Mouse (Mus musculus): Measurements from ENCODE around the gene Snapc4. TPM values are rescaled to one million over a fixed set of nuclear protein-coding genes. Genes with fewer than 3 reads are reported as not detected.
A peak's percentile ranks its signal among the peaks of the same experiment; 100 is the strongest.
"Not testable (repeated sequence)": the region's sequence is repeated elsewhere in the genome, so short reads cannot be mapped to it uniquely, and the experiment has no call there.

The Snapc4 gene
- polyA plus RNA-seq, 1 experiment from 2014 or later, result 14.8 TPM

DNA sequence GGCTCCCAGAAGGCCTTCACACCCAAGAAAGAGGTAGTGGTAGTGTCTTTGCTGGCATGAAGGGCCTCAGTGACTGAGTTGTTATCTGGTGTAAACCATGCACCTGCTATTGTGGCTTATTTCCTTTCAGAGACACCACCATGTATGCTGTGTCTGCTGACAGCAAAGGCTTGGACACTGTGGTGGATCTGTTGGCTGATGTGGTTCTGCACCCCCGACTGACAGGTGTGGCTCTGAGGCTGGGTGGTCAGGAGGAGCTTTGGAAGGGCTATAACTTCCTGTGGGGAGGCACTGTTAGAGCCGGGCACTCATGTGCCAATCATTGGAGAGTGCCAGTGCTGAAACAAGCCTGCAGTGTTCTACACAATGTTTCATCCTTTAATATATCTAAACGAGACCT is 10.5 kb upstream of the Snapc4 start:
- Histone ChIP-seq H3K9me3 (replicated peaks; ENCODE audit: control insufficient read depth, low read length) (no peaks in the 10 kb centered on the region), H3K4me2 (ENCODE audit: low read depth, low read length) (no peak overlapping the region), H3K27me3 (ENCODE audit: control insufficient read depth, insufficient read depth, low read length) (no peaks in the 10 kb centered on the region), H3K27ac (ENCODE audit: low read length) (no peak overlapping the region), H3K9ac (ENCODE audit: low read length) (no peak overlapping the region), H3K36me3 (ENCODE audit: control insufficient read depth, insufficient read depth) (peaks cover 54% of the 10 kb centered on the region), H3K4me3 (ENCODE audit: low read length) (no peak overlapping the region), H3K4me1 (ENCODE audit: control insufficient read depth, insufficient read depth, low read length) (peaks cover 11% of the 10 kb centered on the region)
- WGBS, result 83% methylated on average over 3 of the region's 3 CpGs
- no peak for ATAC-seq (replicated peaks; ENCODE audit: extremely low read depth, insufficient read depth, low FRiP score)

DNA sequence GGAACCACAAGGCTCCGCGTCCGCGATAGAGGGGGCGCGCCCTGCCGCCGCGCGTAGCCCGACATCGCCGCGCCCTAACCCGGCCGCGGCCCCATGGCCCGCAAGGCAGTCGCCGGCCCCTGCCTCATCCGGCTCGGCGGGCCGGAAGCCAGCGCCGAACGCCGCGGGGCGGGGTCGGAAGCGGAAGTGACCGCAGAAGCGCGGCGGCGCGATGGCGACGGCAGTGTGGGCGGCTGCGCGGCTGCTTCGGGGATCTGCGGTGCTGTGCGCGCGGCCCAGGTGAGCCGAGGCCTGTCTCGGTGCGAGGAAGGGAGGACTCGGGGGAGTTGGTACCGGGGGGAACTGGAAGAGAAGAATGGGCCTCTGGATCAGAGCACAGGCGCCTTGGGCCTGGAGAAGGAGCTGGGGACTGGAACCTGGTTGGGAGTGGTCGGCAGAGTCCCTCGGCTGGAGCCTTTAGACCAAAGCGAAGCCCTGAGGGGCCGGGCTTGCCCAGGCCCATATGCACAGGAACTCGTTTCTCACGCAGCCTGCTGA is 8.8 kb upstream of the Snapc4 start, which contains the start of the genes Entr1 and Pmpca:
Gene Entr1, minus strand, starts transcription at position 163 of the 537 bp plus-strand sequence.
Gene Pmpca, plus strand, starts transcription at position 186 of the 537 bp plus-strand sequence.
- Histone ChIP-seq H3K4me3 (ENCODE audit: low read length) (peak within 1 kb of the TSS; percentile 92), H3K9me3 (replicated peaks; ENCODE audit: control insufficient read depth, low read length) (no peaks in the 10 kb centered on the region), H3K36me3 (ENCODE audit: control insufficient read depth, insufficient read depth) (peaks cover 52% of the 10 kb centered on the region), H3K27ac (ENCODE audit: low read length) (peak within 1 kb of the TSS; percentile 43; the same call in 1 of the 2 replicates), H3K4me2 (ENCODE audit: low read depth, low read length) (peak within 1 kb of the TSS; percentile 94), H3K27me3 (ENCODE audit: control insufficient read depth, insufficient read depth, low read length) (no peaks in the 10 kb centered on the region), H3K9ac (ENCODE audit: low read length) (peak within 1 kb of the TSS; percentile 90), H3K4me1 (ENCODE audit: control insufficient read depth, insufficient read depth, low read length) (peaks cover 11% of the 10 kb centered on the region)
- under 1% methylated on average over 60 of the region's 60 CpGs for WGBS
- peak; percentile 87 for ATAC-seq (replicated peaks; ENCODE audit: extremely low read depth, insufficient read depth, low FRiP score)

DNA sequence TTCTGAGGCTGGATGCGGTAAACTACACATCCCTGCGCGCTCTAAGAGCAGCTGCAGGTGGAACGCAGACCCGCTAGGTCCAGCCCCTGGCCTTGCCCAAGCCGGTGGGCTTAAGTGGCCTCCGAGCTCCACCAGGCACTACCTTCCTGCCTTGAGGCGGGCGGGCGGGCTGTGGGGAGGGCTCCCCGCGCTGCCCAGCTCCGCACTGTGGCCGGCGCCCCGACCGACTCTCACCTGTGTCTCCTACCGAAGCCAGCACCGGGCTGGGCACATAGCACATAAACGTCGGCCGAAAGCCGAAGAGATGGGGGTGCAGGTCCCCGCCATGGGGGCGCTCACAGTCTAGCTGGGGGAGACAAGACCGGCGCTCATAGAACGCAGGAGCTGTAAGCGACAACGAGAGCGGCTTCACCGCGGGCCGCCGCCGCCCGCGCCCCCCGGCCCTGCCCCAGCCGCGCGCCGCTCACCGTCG is 8.3 kb upstream of the Snapc4 start:
- Histone ChIP-seq H3K9me3 (replicated peaks; ENCODE audit: control insufficient read depth, low read length) (no peaks in the 10 kb centered on the region), H3K9ac (ENCODE audit: low read length) (peak overlapping the region; percentile 90), H3K4me1 (ENCODE audit: control insufficient read depth, insufficient read depth, low read length) (peaks cover 11% of the 10 kb centered on the region), H3K27me3 (ENCODE audit: control insufficient read depth, insufficient read depth, low read length) (no peaks in the 10 kb centered on the region), H3K27ac (ENCODE audit: low read length) (peak overlapping the region; percentile 41; the same call in 1 of the 2 replicates), H3K4me3 (ENCODE audit: low read length) (peak overlapping the region; percentile 92), H3K4me2 (ENCODE audit: low read depth, low read length) (peak overlapping the region; percentile 94), H3K36me3 (ENCODE audit: control insufficient read depth, insufficient read depth) (peaks cover 53% of the 10 kb centered on the region)
- ATAC-seq (replicated peaks; ENCODE audit: extremely low read depth, insufficient read depth, low FRiP score), result peak; percentile 39
- under 1% methylated on average over 45 of the region's 45 CpGs for WGBS

DNA sequence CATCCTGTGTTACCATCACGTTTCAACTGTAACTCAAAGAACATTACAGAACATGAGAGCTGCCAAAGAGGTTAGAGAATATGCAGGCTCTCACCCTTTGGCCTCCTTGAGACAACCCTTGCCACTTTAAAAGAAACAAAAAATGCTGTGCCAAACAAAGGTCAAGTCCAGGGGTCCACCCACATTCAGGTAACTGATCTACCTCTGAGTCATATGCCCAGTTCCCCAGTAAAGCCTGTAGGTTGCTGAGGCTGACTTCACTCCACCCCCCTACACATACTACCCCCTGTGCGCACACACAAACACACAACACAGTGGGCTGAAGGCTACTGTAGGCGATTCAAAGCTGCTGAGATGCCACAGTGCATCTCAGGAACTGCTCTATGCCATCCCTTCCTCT is 7.3 kb upstream of the Snapc4 start:
- 85% methylated on average over 3 of the region's 3 CpGs for WGBS
- ATAC-seq (replicated peaks; ENCODE audit: extremely low read depth, insufficient read depth, low FRiP score), result no peak
- no peak overlapping the region for H3K27ac ChIP-seq (ENCODE audit: low read length)
- no peaks in the 10 kb centered on the region for H3K27me3 ChIP-seq (ENCODE audit: control insufficient read depth, insufficient read depth, low read length)
- peak overlapping the region; percentile 94 for H3K4me2 ChIP-seq (ENCODE audit: low read depth, low read length)
- H3K36me3 ChIP-seq (ENCODE audit: control insufficient read depth, insufficient read depth), result peaks cover 52% of the 10 kb centered on the region
- no peak overlapping the region for H3K9ac ChIP-seq (ENCODE audit: low read length)
- no peaks in the 10 kb centered on the region for H3K9me3 ChIP-seq (replicated peaks; ENCODE audit: control insufficient read depth, low read length)
- H3K4me3 ChIP-seq (ENCODE audit: low read length), result peak overlapping the region; percentile 92; the same call in 1 of the 2 replicates
- peaks cover 11% of the 10 kb centered on the region for H3K4me1 ChIP-seq (ENCODE audit: control insufficient read depth, insufficient read depth, low read length)

DNA sequence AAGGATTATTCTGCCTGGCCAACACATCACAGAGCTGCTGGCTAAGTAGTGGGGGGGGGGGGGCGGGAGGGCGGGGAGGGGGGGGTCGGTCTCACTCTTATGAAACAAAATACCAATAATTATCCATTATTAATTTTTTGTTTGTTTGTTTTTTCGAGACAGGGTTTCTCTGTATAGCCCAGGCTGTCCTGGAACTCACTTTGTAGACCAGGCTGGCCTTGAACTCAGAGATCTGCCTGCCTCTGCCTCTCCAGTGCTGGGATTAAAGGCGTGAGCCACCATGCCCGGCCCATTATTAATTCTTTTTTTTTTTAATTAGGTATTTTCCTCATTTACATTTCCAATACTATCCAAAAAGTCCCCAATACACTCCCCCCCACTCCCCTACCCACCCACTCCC is 418 bp upstream of the Snapc4 start:
- peak overlapping the region; percentile 87 for H3K4me3 ChIP-seq (ENCODE audit: low read length)
- not testable (repeated sequence) for H3K27me3 ChIP-seq (ENCODE audit: control insufficient read depth, insufficient read depth, low read length); H3K4me1 ChIP-seq (ENCODE audit: control insufficient read depth, insufficient read depth, low read length); H3K9me3 ChIP-seq (replicated peaks; ENCODE audit: control insufficient read depth, low read length); H3K27ac ChIP-seq (ENCODE audit: low read length); ATAC-seq (replicated peaks; ENCODE audit: extremely low read depth, insufficient read depth, low FRiP score)
- peaks cover 52% of the 10 kb centered on the region for H3K36me3 ChIP-seq (ENCODE audit: control insufficient read depth, insufficient read depth)
- peak overlapping the region; percentile 86 for H3K4me2 ChIP-seq (ENCODE audit: low read depth, low read length)
- 27% methylated on average over 6 of the region's 6 CpGs for WGBS
- H3K9ac ChIP-seq (ENCODE audit: low read length), result peak overlapping the region; percentile 87

DNA sequence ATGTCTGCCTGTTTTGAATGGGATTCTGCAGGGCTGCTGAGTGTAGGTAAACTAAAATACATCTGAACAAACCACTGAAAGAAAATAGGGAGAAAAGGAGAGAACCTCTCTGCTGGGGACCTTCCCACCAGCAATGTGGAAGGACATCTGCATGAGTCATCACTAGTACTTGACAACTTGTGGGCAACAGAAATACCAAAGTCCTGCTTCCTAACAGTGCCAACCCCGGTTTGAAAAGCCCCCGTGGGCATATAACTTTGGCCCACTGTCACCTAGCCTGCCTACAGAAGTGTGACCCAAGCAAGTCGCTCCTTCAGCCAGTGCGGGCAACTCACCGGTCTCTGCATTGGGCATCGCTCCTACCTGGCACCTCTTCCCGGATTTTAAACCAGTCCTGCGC is 8.1 kb downstream of the Snapc4 start:
- Histone ChIP-seq H3K4me2 (ENCODE audit: low read depth, low read length) (no peak overlapping the region), H3K4me3 (ENCODE audit: low read length) (no peak overlapping the region), H3K9me3 (replicated peaks; ENCODE audit: control insufficient read depth, low read length) (no peaks in the 10 kb centered on the region), H3K27me3 (ENCODE audit: control insufficient read depth, insufficient read depth, low read length) (no peaks in the 10 kb centered on the region), H3K4me1 (ENCODE audit: control insufficient read depth, insufficient read depth, low read length) (no peaks in the 10 kb centered on the region), H3K36me3 (ENCODE audit: control insufficient read depth, insufficient read depth) (peaks cover 79% of the 10 kb centered on the region), H3K27ac (ENCODE audit: low read length) (no peak overlapping the region), H3K9ac (ENCODE audit: low read length) (no peak overlapping the region)
- ATAC-seq (replicated peaks; ENCODE audit: extremely low read depth, insufficient read depth, low FRiP score), result no peak
- 94% methylated on average over 8 of the region's 8 CpGs for WGBS

DNA sequence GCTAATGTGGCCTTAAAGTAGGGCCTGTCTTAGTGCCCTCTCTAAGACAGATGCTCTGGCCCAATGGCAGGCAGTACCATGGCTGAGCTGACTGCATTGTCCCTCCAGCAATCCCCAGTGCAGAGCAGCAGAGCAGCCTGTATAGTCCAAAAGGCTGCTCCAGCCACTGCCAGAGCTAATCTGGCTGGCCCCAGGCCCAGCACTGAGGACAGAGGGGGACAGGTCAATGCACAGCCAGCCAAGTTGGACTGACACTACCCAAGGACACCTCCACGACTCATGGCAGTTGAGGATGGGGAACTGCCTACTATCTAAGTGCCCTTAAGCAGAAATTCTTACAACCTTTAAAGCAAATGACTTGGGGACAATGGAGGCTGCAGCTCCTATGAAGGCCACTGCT is 11.9 kb downstream of the Snapc4 start:
- no peak overlapping the region for H3K4me2 ChIP-seq (ENCODE audit: low read depth, low read length)

DNA sequence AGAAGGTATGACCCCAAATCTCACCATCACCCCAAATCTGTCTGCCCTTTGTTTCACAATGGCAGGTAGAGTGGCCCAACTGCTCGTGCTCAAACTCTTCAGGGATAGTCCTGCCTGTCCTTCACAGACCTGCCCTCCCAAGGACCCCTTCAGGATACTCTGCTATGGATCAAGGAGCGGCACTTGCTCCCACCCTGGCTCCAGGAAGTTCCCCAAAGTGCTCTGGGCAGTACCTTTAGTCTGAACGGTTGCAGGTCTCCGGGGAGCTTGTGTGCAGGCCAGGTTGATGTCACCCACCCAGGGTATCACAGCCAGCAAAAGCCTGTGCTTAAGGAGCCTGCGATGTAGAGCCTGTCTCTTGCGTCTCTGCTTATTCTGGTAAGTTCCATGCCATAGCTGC is 12.5 kb downstream of the Snapc4 start:
- WGBS, result 88% methylated on average over 6 of the region's 6 CpGs

More for the DNA sequence above, 11.9 kb downstream of the Snapc4 start:
- WGBS, result 60% methylated on average over 1 of the region's 1 CpGs
- Histone ChIP-seq H3K9ac (ENCODE audit: low read length) (no peak overlapping the region), H3K4me3 (ENCODE audit: low read length) (no peak overlapping the region), H3K4me1 (ENCODE audit: control insufficient read depth, insufficient read depth, low read length) (peaks cover 13% of the 10 kb centered on the region), H3K27me3 (ENCODE audit: control insufficient read depth, insufficient read depth, low read length) (no peaks in the 10 kb centered on the region), H3K27ac (ENCODE audit: low read length) (no peak overlapping the region), H3K36me3 (ENCODE audit: control insufficient read depth, insufficient read depth) (peaks cover 65% of the 10 kb centered on the region), H3K9me3 (replicated peaks; ENCODE audit: control insufficient read depth, low read length) (no peaks in the 10 kb centered on the region)
- ATAC-seq (replicated peaks; ENCODE audit: extremely low read depth, insufficient read depth, low FRiP score), result no peak

DNA sequence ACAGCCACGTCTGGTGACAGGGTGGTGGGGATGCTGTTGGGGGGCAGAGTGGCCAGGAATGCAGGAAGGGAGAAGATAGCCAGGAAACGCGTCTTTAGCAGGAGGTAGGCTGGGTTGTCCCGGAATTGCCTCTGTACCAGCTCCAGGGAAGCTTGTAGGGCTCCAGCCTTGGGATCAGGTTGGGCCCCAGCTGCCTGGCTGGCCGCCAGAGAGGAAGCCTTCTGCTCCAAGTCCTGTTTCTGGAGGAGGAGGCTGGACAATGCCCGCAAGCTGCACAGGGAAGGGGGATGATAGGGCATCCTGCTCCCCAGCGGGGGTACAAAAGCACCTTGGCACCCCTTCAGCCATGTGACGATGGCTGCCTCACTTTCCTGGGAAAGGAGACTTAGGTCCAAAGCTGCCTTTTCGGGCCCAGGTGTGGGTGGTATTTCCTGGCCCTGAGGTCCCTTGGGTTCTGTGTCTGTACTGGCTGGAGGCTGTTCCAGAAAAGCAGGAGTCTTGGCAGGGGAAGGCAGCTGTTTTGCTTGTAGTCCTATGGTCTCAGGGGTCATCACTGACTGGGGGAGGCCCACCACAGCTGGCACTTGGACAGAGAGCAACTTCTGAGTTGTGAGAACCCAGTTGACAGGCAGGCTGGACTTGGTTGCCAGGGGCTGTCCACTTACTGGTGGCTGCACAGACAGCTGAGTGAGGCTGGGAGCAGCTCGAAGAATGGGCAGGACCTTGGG is 15.6 kb downstream of the Snapc4 start:
- H3K27me3 ChIP-seq (ENCODE audit: control insufficient read depth, insufficient read depth, low read length), result no peaks in the 10 kb centered on the region
- H3K36me3 ChIP-seq (ENCODE audit: control insufficient read depth, insufficient read depth), result peaks cover 33% of the 10 kb centered on the region
- peak; percentile 60; the same call in 1 of the 2 replicates for ATAC-seq (replicated peaks; ENCODE audit: extremely low read depth, insufficient read depth, low FRiP score)
- H3K9me3 ChIP-seq (replicated peaks; ENCODE audit: control insufficient read depth, low read length), result no peaks in the 10 kb centered on the region
- 0 out of 2 replicates have a peak overlapping the region, but pooled peaks have one; percentile 24 for H3K9ac ChIP-seq (ENCODE audit: low read length)
- peaks cover 14% of the 10 kb centered on the region for H3K4me1 ChIP-seq (ENCODE audit: control insufficient read depth, insufficient read depth, low read length)
- 42% methylated on average over 10 of the region's 10 CpGs for WGBS
- no peak overlapping the region for H3K4me2 ChIP-seq (ENCODE audit: low read depth, low read length)
- H3K27ac ChIP-seq (ENCODE audit: low read length), result peak overlapping the region; percentile 58
- no peak overlapping the region for H3K4me3 ChIP-seq (ENCODE audit: low read length)

More for the DNA sequence above, 12.5 kb downstream of the Snapc4 start:
- Histone ChIP-seq H3K27ac (ENCODE audit: low read length) (no peak overlapping the region), H3K4me3 (ENCODE audit: low read length) (no peak overlapping the region), H3K4me2 (ENCODE audit: low read depth, low read length) (no peak overlapping the region), H3K36me3 (ENCODE audit: control insufficient read depth, insufficient read depth) (peaks cover 58% of the 10 kb centered on the region), H3K9me3 (replicated peaks; ENCODE audit: control insufficient read depth, low read length) (no peaks in the 10 kb centered on the region), H3K27me3 (ENCODE audit: control insufficient read depth, insufficient read depth, low read length) (no peaks in the 10 kb centered on the region), H3K9ac (ENCODE audit: low read length) (no peak overlapping the region), H3K4me1 (ENCODE audit: control insufficient read depth, insufficient read depth, low read length) (peaks cover 13% of the 10 kb centered on the region)
- no peak for ATAC-seq (replicated peaks; ENCODE audit: extremely low read depth, insufficient read depth, low FRiP score)

Data from heart, embryonic 16.5 days (tissue).